12 mouse cellular contexts compared by ENCODE assay signal in genomic region chr14:122875056-122875455, GRCm38 (mm10). TPM values are rescaled to one million over a fixed set of nuclear protein-coding genes. Genes with fewer than 3 reads are reported as not detected.
A peak's percentile ranks its signal among the peaks of the same experiment; 100 is the strongest.
DNase-seq lines count a peak whose midpoint lies in the region; ATAC-seq and TF ChIP-seq lines count a peak whose summit lies in the region.
"Had no signal": no experiment of that assay in that cellular context is flagged by ENCODE, and none has a peak within 500 bp of the region (broad histone marks: within the 10 kb centered on the region; RNA-seq: fewer than 3 reads in every experiment).

No protein-coding gene starts in this region.

- DNase-seq in hindbrain, embryonic 10.5 days (ENCODE audit: low spot score) = no peak
- no peak for DNase-seq in hindbrain, embryonic 11.5 days (ENCODE audit: low spot score)
- DNase-seq in cerebellum, adult 2 months = peak; percentile 59 to 60
- no peak for DNase-seq in embryo, embryonic 10.5 days (ENCODE audit: low spot score)
- DNase-seq in adrenal gland, postnatal 36 days = no peak
- DNase-seq: gastrocnemius, postnatal 25 days; kidney, adult 18-20 months; thymus, postnatal 36 days had no signal

- peak overlapping the region; percentile 69; the same call in 1 of the 2 replicates for H3K27ac ChIP-seq in hindbrain, embryonic 10.5 days
- no peak overlapping the region for H3K27ac ChIP-seq in hindbrain, embryonic 11.5 days (ENCODE audit: low read depth, low read length)
- H3K27ac ChIP-seq in cerebellum, adult 2 months (ENCODE audit: insufficient read depth, low read length) = peak overlapping the region; percentile 88
- H3K27ac ChIP-seq in cortical plate, adult 2 months (ENCODE audit: insufficient read depth, low read length) = peak overlapping the region; percentile 78; the same call in 1 of the 2 replicates
- peak overlapping the region; percentile 37; the same call in 1 of the 2 replicates for H3K27ac ChIP-seq in midbrain, embryonic 15.5 days
- H3K27ac ChIP-seq in intestine, postnatal 0 days (ENCODE audit: low read depth, low read length) = no peak overlapping the region
- H3K27ac ChIP-seq: macrophage had no signal

- no peak overlapping the region for H3K9ac ChIP-seq in hindbrain, embryonic 11.5 days (ENCODE audit: low read depth, low read length)
- H3K9ac ChIP-seq in midbrain, embryonic 15.5 days = no peak overlapping the region
- no peak overlapping the region for H3K9ac ChIP-seq in intestine, postnatal 0 days (ENCODE audit: low read depth, low read length)

- WGBS in hindbrain, embryonic 10.5 days = 72% methylated on average over 8 of the region's 8 CpGs
- WGBS in hindbrain, embryonic 11.5 days = 66% methylated on average over 8 of the region's 8 CpGs
- WGBS in cerebellum, adult 2 months = 26% methylated on average over 8 of the region's 8 CpGs
- WGBS in midbrain, embryonic 15.5 days = 50% methylated on average over 8 of the region's 8 CpGs
- WGBS in intestine, postnatal 0 days = 89% methylated on average over 8 of the region's 8 CpGs

- no peak overlapping the region for H3K4me2 ChIP-seq in hindbrain, embryonic 11.5 days (replicated peaks; ENCODE audit: low read depth, low read length)
- H3K4me2 ChIP-seq in midbrain, embryonic 15.5 days = no peak overlapping the region
- H3K4me2 ChIP-seq in intestine, postnatal 0 days (replicated peaks; ENCODE audit: low read depth) = no peak overlapping the region

- ATAC-seq in hindbrain, embryonic 11.5 days (ENCODE audit: low FRiP score) = no peak
- ATAC-seq in midbrain, embryonic 15.5 days (replicated peaks) = no peak
- ATAC-seq in intestine, postnatal 0 days = no peak

- TF ChIP-seq POLR2A in cerebellum, adult 2 months (IDR thresholded peaks at IDR 0.05; ENCODE audit: borderline replicate concordance, insufficient read depth, low read length) = no peak
- no peak for TF ChIP-seq POLR2A in cortical plate, adult 2 months (IDR thresholded peaks at IDR 0.05; ENCODE audit: extremely low read depth, insufficient read depth, low read length)

- H3K4me1 ChIP-seq in hindbrain, embryonic 10.5 days (replicated peaks) = peaks cover 30% of the 10 kb centered on the region
- H3K4me1 ChIP-seq in hindbrain, embryonic 11.5 days (replicated peaks; ENCODE audit: control insufficient read depth, insufficient read depth, low read length) = 0 out of 2 replicates have a peak, but pooled peaks cover 2% of the 10 kb centered on the region
- H3K4me1 ChIP-seq in cerebellum, adult 2 months (ENCODE audit: control insufficient read depth, insufficient read depth, low read length) = peaks cover 29% of the 10 kb centered on the region; the same call in 1 of the 2 replicates
- no peaks in the 10 kb centered on the region for H3K4me1 ChIP-seq in cortical plate, adult 2 months (ENCODE audit: control insufficient read depth, insufficient read depth, low read length)
- H3K4me1 ChIP-seq in midbrain, embryonic 15.5 days = peaks cover 19% of the 10 kb centered on the region
- no peaks in the 10 kb centered on the region for H3K4me1 ChIP-seq in intestine, postnatal 0 days (replicated peaks; ENCODE audit: control insufficient read depth, insufficient read depth, low read length)

- H3K4me3 ChIP-seq in hindbrain, embryonic 10.5 days = no peak overlapping the region
- no peak overlapping the region for H3K4me3 ChIP-seq in hindbrain, embryonic 11.5 days (ENCODE audit: low read depth, low read length)
- no peak overlapping the region for H3K4me3 ChIP-seq in cerebellum, adult 2 months (replicated peaks; ENCODE audit: insufficient read depth, low read depth, low read length)
- H3K4me3 ChIP-seq in cortical plate, adult 2 months (ENCODE audit: insufficient read depth, low read length) = no peak overlapping the region
- no peak overlapping the region for H3K4me3 ChIP-seq in midbrain, embryonic 15.5 days
- no peak overlapping the region for H3K4me3 ChIP-seq in intestine, postnatal 0 days (ENCODE audit: low read depth, low read length)

- H3K36me3 ChIP-seq in hindbrain, embryonic 10.5 days = no peaks in the 10 kb centered on the region
- H3K36me3 ChIP-seq in hindbrain, embryonic 11.5 days (ENCODE audit: control insufficient read depth, insufficient read depth, low read length) = no peaks in the 10 kb centered on the region
- H3K36me3 ChIP-seq in midbrain, embryonic 15.5 days (replicated peaks) = no peaks in the 10 kb centered on the region
- H3K36me3 ChIP-seq in intestine, postnatal 0 days (ENCODE audit: control insufficient read depth, insufficient read depth) = no peaks in the 10 kb centered on the region

- TF ChIP-seq CTCF in cerebellum, adult 2 months (IDR thresholded peaks at IDR 0.05; ENCODE audit: borderline replicate concordance, insufficient read depth, low read depth, low read length) = no peak
- TF ChIP-seq CTCF in cortical plate, adult 2 months (IDR thresholded peaks at IDR 0.05; ENCODE audit: extremely low read depth, insufficient read depth, low read length) = no peak
- no peak for TF ChIP-seq CTCF in intestine, postnatal 0 days (IDR thresholded peaks at IDR 0.05; ENCODE audit: low read depth)

- H3K27me3 ChIP-seq in hindbrain, embryonic 10.5 days (ENCODE audit: insufficient read depth, poor library complexity, severe bottlenecking) = no peaks in the 10 kb centered on the region; the same call in 1 of the 2 replicates
- no peaks in the 10 kb centered on the region for H3K27me3 ChIP-seq in hindbrain, embryonic 11.5 days (ENCODE audit: control insufficient read depth, insufficient read depth, low read length)
- H3K27me3 ChIP-seq in cerebellum, adult 2 months (ENCODE audit: control insufficient read depth, insufficient read depth, low read length) = no peaks in the 10 kb centered on the region
- H3K27me3 ChIP-seq in midbrain, embryonic 15.5 days (replicated peaks) = peaks cover 6% of the 10 kb centered on the region; the same call in 1 of the 2 replicates
- H3K27me3 ChIP-seq in intestine, postnatal 0 days (replicated peaks; ENCODE audit: control insufficient read depth, insufficient read depth, low read length) = no peaks in the 10 kb centered on the region

- H3K9me3 ChIP-seq in hindbrain, embryonic 10.5 days = no peaks in the 10 kb centered on the region
- H3K9me3 ChIP-seq in hindbrain, embryonic 11.5 days (ENCODE audit: control insufficient read depth, low read length) = no peaks in the 10 kb centered on the region
- no peaks in the 10 kb centered on the region for H3K9me3 ChIP-seq in midbrain, embryonic 15.5 days
- no peaks in the 10 kb centered on the region for H3K9me3 ChIP-seq in intestine, postnatal 0 days (ENCODE audit: control insufficient read depth)

RNA-seq across cellular contexts. Expression of gene Ggact, which starts 38.5 kb away (rescaled TPM):
- polyA plus RNA-seq in hindbrain, embryonic 10.5 days (2016; fragmentation: Nextera tagmentation; extraction: Ambion mirVana) = 4.3 and 5.8 TPM in 2 replicates
- 5.1 and 5.6 TPM in 2 replicates for polyA plus RNA-seq in hindbrain, embryonic 11.5 days (2014; fragmentation: Nextera tagmentation; extraction: Ambion mirVana)
- 137 and 143 TPM in 2 replicates for polyA plus RNA-seq in cerebellum, adult 2 months (2012; rRNA removed)
- 50.5 and 53.2 TPM in 2 replicates for polyA plus RNA-seq in cortical plate, adult 2 months (2012; rRNA removed)
- 10.3 TPM in 2 replicates for polyA plus RNA-seq in midbrain, embryonic 15.5 days (2015; fragmentation: Nextera tagmentation; extraction: Ambion mirVana)
- total RNA-seq in adrenal gland, postnatal 36 days (2021) = 10 to 100 TPM; 37.0 to 55.3 TPM
- polyA plus RNA-seq in intestine, postnatal 0 days (2015; fragmentation: Nextera tagmentation; extraction: Ambion mirVana) = 59.5 and 64.1 TPM in 2 replicates

Comparison
In these comparisons a context has a peak if more than half of its experiments do, and no peak if none do; other contexts are left out.
1. H3K27ac ChIP-seq: peak in hindbrain, embryonic 10.5 days (single experiment), cerebellum, adult 2 months (single experiment), cortical plate, adult 2 months (single experiment) and midbrain, embryonic 15.5 days (single experiment); none in hindbrain, embryonic 11.5 days (single experiment) and intestine, postnatal 0 days (single experiment).
2. DNase-seq: peak in cerebellum, adult 2 months (2 of 2); none in hindbrain, embryonic 10.5 days (single experiment), hindbrain, embryonic 11.5 days (single experiment), embryo, embryonic 10.5 days (single experiment) and adrenal gland, postnatal 36 days (0 of 2).